In genomic region chr7:71603159-71603558, GRCm38 (mm10) we compare ENCODE assay signal across 10 mouse cellular contexts.
DNase-seq lines count a peak whose midpoint lies in the region; ATAC-seq lines count a peak whose summit lies in the region.
"Had no signal": no experiment of that assay in that cellular context is flagged by ENCODE, and none has a peak within 500 bp of the region (broad histone marks: within the 10 kb centered on the region; RNA-seq: fewer than 3 reads in every experiment).

No protein-coding gene starts in this region.

- 40% methylated on average over 2 of the region's 2 CpGs for WGBS in kidney, embryonic 15.5 days

- peaks cover 19% of the 10 kb centered on the region for H3K4me1 ChIP-seq in megakaryocyte, embryonic 14.5 days
- peaks cover 4% of the 10 kb centered on the region for H3K4me1 ChIP-seq in kidney, embryonic 15.5 days

- no peak overlapping the region for H3K4me2 ChIP-seq in kidney, embryonic 15.5 days

- H3K4me3 ChIP-seq in megakaryocyte, embryonic 14.5 days (replicated peaks), result peak overlapping the region; percentile 54
- no peak overlapping the region for H3K4me3 ChIP-seq in kidney, embryonic 15.5 days (replicated peaks)

- H3K9me3 ChIP-seq in megakaryocyte, embryonic 14.5 days, result no peaks in the 10 kb centered on the region
- H3K9me3 ChIP-seq in kidney, embryonic 15.5 days (replicated peaks), result no peaks in the 10 kb centered on the region

- peak; percentile 9 for DNase-seq in gastrocnemius, postnatal 25 days
- DNase-seq in spleen, postnatal 36 days (ENCODE audit: low spot score in 2 of 2), result peak; percentile 4 to 29
- no peak for DNase-seq in cerebellum, adult 11-12 months
- no peak for DNase-seq in MN1 (ENCODE audit: low spot score)
- DNase-seq: cerebellum, adult 9-10 months had no signal

- no peaks in the 10 kb centered on the region for H3K36me3 ChIP-seq in megakaryocyte, embryonic 14.5 days (replicated peaks; ENCODE audit: low read length)
- no peaks in the 10 kb centered on the region for H3K36me3 ChIP-seq in kidney, embryonic 15.5 days
- H3K36me3 ChIP-seq: G1E had no signal

- no peaks in the 10 kb centered on the region for H3K27me3 ChIP-seq in megakaryocyte, embryonic 14.5 days (replicated peaks)
- H3K27me3 ChIP-seq in kidney, embryonic 15.5 days, result no peaks in the 10 kb centered on the region

- peak overlapping the region; percentile 45; the same call in 1 of the 2 replicates for H3K27ac ChIP-seq in kidney, embryonic 15.5 days

- ATAC-seq in megakaryocyte, adult 5-6 weeks (ENCODE audit: poor library complexity, severe bottlenecking), result no peak
- ATAC-seq in kidney, embryonic 15.5 days (replicated peaks; ENCODE audit: low FRiP score), result no peak; the same call in 1 of the 2 replicates
- ATAC-seq in granulocyte monocyte progenitor cell, adult 5-6 weeks (replicated peaks; ENCODE audit: poor library complexity, severe bottlenecking), result no peak

- H3K9ac ChIP-seq in kidney, embryonic 15.5 days, result no peak overlapping the region

Comparison
In these comparisons a context has a peak if more than half of its experiments do, and no peak if none do; other contexts are left out.
1. DNase-seq: peak in gastrocnemius, postnatal 25 days (single experiment) and spleen, postnatal 36 days (2 of 2); none in cerebellum, adult 11-12 months (single experiment) and MN1 (single experiment).